Mouse (Mus musculus) MEL (cell line): ENCODE data around the gene Galnt18. TPM values are rescaled to one million over a fixed set of nuclear protein-coding genes. Genes with fewer than 3 reads are reported as not detected.

Experiments
- DNase-seq: peaks from one replicate; pipeline ENCODE4 v3.0.0; 2011; ENCODE audit warnings: low read depth, low spot score
- H3K27ac ChIP-seq: 2 replicates; pipeline ENCODE4 v1.5.1; 2012; ENCODE audit warnings: low read depth, mild to moderate bottlenecking, control low read depth, low read length, moderate library complexity; ENCODE audit not compliant: control insufficient read depth
- H3K27me3 ChIP-seq, 2 experiments: fragments of 150-350 bp in 1 of 2; sonication (generic) in 1 of 2; 2 replicates each; pipeline ENCODE4 v1.6.1; 2012; ENCODE audit warnings: low read length in 2 of 2, mild to moderate bottlenecking in 2 of 2, improper control_type of control experiment in 1 of 2, moderate library complexity in 1 of 2; ENCODE audit not compliant: insufficient read depth in 2 of 2, control insufficient read depth in 1 of 2
- H3K36me3 ChIP-seq, 2 experiments: 2 replicates each; pipeline ENCODE4 v1.6.1; 2012 to 2014; ENCODE audit warnings: low read length in 2 of 2, improper control_type of control experiment in 1 of 2, inconsistent platforms in 1 of 2, mild to moderate bottlenecking in 1 of 2; ENCODE audit not compliant: insufficient read depth in 2 of 2, control insufficient read depth in 1 of 2
- H3K4me1 ChIP-seq, 2 experiments: fragments of 150-350 bp in 1 of 2; sonication (generic) in 1 of 2; 2 replicates each; pipeline ENCODE4 v1.6.1; 2012; ENCODE audit warnings: low read length in 2 of 2, improper control_type of control experiment in 1 of 2, mild to moderate bottlenecking in 1 of 2; ENCODE audit not compliant: insufficient read depth in 2 of 2, control insufficient read depth in 1 of 2
- H3K4me3 ChIP-seq, 2 experiments: fragments of 150-350 bp in 1 of 2; sonication (generic) in 1 of 2; 2 replicates each; pipeline ENCODE4 v1.5.1; 2012; ENCODE audit warnings: low read depth in 2 of 2, low read length in 2 of 2, mild to moderate bottlenecking in 2 of 2, moderate library complexity in 2 of 2, control low read depth in 1 of 2, improper control_type of control experiment in 1 of 2; ENCODE audit not compliant: control insufficient read depth in 1 of 2, insufficient read depth in 1 of 2
- H3K79me2 ChIP-seq: 2 replicates; pipeline ENCODE4 v1.6.1; 2012; ENCODE audit warnings: mild to moderate bottlenecking, low read length, moderate library complexity; ENCODE audit not compliant: control insufficient read depth, poor library complexity, insufficient read depth
- H3K9ac ChIP-seq: 2 replicates; pipeline ENCODE4 v1.6.1; 2012; ENCODE audit warnings: low read depth, mild to moderate bottlenecking, control low read depth, low read length, moderate library complexity; ENCODE audit not compliant: control insufficient read depth, poor library complexity, severe bottlenecking
- H3K9me3 ChIP-seq: fragments of 150-350 bp; sonication (generic); replicated peaks from 2 replicates; pipeline ENCODE4 v1.6.1; 2012; ENCODE audit warnings: mild to moderate bottlenecking, low read length, improper control_type of control experiment, moderate library complexity; ENCODE audit not compliant: insufficient read depth
- CHD1 ChIP-seq: IDR thresholded peaks from 2 replicates; pipeline ENCODE4 v1.6.1; 2012; ENCODE audit warnings: low read depth, mild to moderate bottlenecking, inconsistent platforms, low read length, improper control_type of control experiment
- CHD2 ChIP-seq: IDR thresholded peaks from 2 replicates; pipeline ENCODE4 v1.6.1; 2011; ENCODE audit warnings: low read length, improper control_type of control experiment
- ELF1 ChIP-seq: IDR thresholded peaks from 2 replicates; pipeline ENCODE4 v1.6.1; 2014; ENCODE audit warnings: low read depth, mild to moderate bottlenecking, inconsistent platforms, low read length, improper control_type of control experiment, moderate library complexity
- EP300 ChIP-seq, 2 experiments: IDR thresholded peaks; 2 replicates each; pipeline ENCODE4 v1.6.1; 2011; ENCODE audit warnings: improper control_type of control experiment in 2 of 2, low read length in 2 of 2, low read depth in 1 of 2, mild to moderate bottlenecking in 1 of 2
- ETS1 ChIP-seq: IDR thresholded peaks from 2 replicates; pipeline ENCODE4 v1.6.1; 2012; ENCODE audit warnings: low read depth, mild to moderate bottlenecking, inconsistent platforms, low read length, improper control_type of control experiment, moderate library complexity
- GABPA ChIP-seq: IDR thresholded peaks from 2 replicates; pipeline ENCODE4 v1.6.1; 2012; ENCODE audit warnings: low read depth, mild to moderate bottlenecking, inconsistent platforms, low read length, improper control_type of control experiment, moderate library complexity
- GATA1 ChIP-seq: IDR thresholded peaks from 2 replicates; pipeline ENCODE4 v1.6.1; 2011; ENCODE audit warnings: low read depth, low read length, improper control_type of control experiment
- HCFC1 ChIP-seq: IDR thresholded peaks from 2 replicates; pipeline ENCODE4 v1.6.1; 2012; ENCODE audit warnings: low read depth, mild to moderate bottlenecking, inconsistent platforms, low read length, improper control_type of control experiment, moderate library complexity
- JUND ChIP-seq: IDR thresholded peaks from 2 replicates; pipeline ENCODE4 v1.6.1; 2011; ENCODE audit warnings: low read depth, mild to moderate bottlenecking, improper control_type of control experiment, low read length
- MAFK ChIP-seq: IDR thresholded peaks from 2 replicates; pipeline ENCODE4 v1.6.1; 2011; ENCODE audit warnings: low read depth, mild to moderate bottlenecking, low read length, improper control_type of control experiment, borderline replicate concordance
- MEF2A ChIP-seq: IDR thresholded peaks from 2 replicates; pipeline ENCODE4 v1.6.1; 2014; ENCODE audit warnings: low read depth, mild to moderate bottlenecking, inconsistent platforms, low read length, improper control_type of control experiment; ENCODE audit not compliant: poor library complexity, insufficient replicate concordance, severe bottlenecking; ENCODE audit errors: extremely low read depth
- MYB ChIP-seq: IDR thresholded peaks from 2 replicates; pipeline ENCODE4 v1.6.1; 2011; ENCODE audit warnings: mild to moderate bottlenecking, low read depth, low read length, improper control_type of control experiment
- MYC ChIP-seq: IDR thresholded peaks from 2 replicates; pipeline ENCODE4 v1.6.1; 2011; ENCODE audit warnings: low read depth, mild to moderate bottlenecking, low read length, improper control_type of control experiment, moderate library complexity
- NELFE ChIP-seq: IDR thresholded peaks from 2 replicates; pipeline ENCODE4 v1.6.1; 2011; ENCODE audit warnings: low read depth, low read length, improper control_type of control experiment
- POLR2AphosphoS5 ChIP-seq: IDR thresholded peaks from 2 replicates; pipeline ENCODE4 v1.6.1; 2012; ENCODE audit warnings: low read depth, borderline replicate concordance, mild to moderate bottlenecking, inconsistent platforms, low read length, moderate library complexity, mixed read lengths
- RCOR1 ChIP-seq: IDR thresholded peaks from 2 replicates; pipeline ENCODE4 v1.6.1; 2012; ENCODE audit warnings: low read depth, mild to moderate bottlenecking, inconsistent platforms, low read length, improper control_type of control experiment
- SMC3 ChIP-seq: IDR thresholded peaks from 2 replicates; pipeline ENCODE4 v1.6.1; 2011; ENCODE audit warnings: low read depth, low read length, improper control_type of control experiment
- TAL1 ChIP-seq: IDR thresholded peaks from 2 replicates; pipeline ENCODE4 v1.6.1; 2012; ENCODE audit warnings: mild to moderate bottlenecking, inconsistent platforms, low read length, moderate library complexity, mixed read lengths
- TBP ChIP-seq: IDR thresholded peaks from 2 replicates; pipeline ENCODE4 v1.8.0; 2011; ENCODE audit warnings: low read depth, low read length, improper control_type of control experiment
- TCF12 ChIP-seq: IDR thresholded peaks from 2 replicates; pipeline ENCODE4 v1.6.1; 2014; ENCODE audit warnings: low read depth, mild to moderate bottlenecking, inconsistent platforms, low read length, improper control_type of control experiment, moderate library complexity
- UBTF ChIP-seq: IDR thresholded peaks from 2 replicates; pipeline ENCODE4 v1.6.1; 2012; ENCODE audit warnings: low read depth, mild to moderate bottlenecking, inconsistent platforms, low read length, improper control_type of control experiment, moderate library complexity, borderline replicate concordance; ENCODE audit not compliant: insufficient read depth
- USF1 ChIP-seq: IDR thresholded peaks from 2 replicates; pipeline ENCODE4 v1.6.1; 2014; ENCODE audit warnings: low read depth, mild to moderate bottlenecking, inconsistent platforms, low read length, improper control_type of control experiment, moderate library complexity
- ZKSCAN1 ChIP-seq: IDR thresholded peaks from 2 replicates; pipeline ENCODE4 v1.6.1; 2012; ENCODE audit warnings: low read depth, mild to moderate bottlenecking, inconsistent platforms, low read length, improper control_type of control experiment, moderate library complexity
- polyA plus RNA-seq, 2 experiments: library from polyadenylated mRNA; stranded (reverse) in 1 of 2; unstranded in 1 of 2; fragments of >175 nt in 1 of 2; fragments of >200 nt in 1 of 2; gene quantifications; 2 replicates each; pipeline versions ENCODE4 v1.2.1 to v1.2.4; 2012; ENCODE audit warnings: low replicate concordance in 2 of 2, low read depth in 1 of 2; ENCODE audit not compliant: insufficient read length in 2 of 2, insufficient read depth in 1 of 2, missing spikeins in 1 of 2
- total RNA-seq: library from RNA; depleted of rRNA; stranded (reverse); fragments of 300-350 nt; gene quantifications from 2 replicates; pipeline ENCODE4 v1.2.3, GENCODE M21; 2012

Gene Galnt18
- total and polyA plus RNA-seq, 3 experiments, result not detected

DNA sequence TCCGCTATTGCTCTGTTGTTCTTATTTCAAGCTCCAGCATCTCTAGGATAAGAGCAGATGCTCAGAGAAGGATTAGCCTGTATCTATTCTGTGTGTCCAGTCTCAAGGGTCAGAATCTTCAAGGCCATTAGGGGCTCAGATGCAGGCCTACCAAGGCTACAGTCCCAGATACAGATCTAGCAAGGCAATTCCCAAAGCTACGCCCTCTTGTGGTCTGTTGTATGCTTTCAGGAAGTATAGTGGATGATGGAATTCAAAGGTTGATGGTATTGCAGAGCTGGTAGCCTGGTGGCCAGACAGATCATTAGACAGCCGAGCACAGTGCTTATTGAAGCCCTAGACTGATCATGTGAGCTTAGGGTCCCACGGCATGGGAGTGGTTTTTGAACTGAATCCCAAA is 320.1 kb downstream of the Galnt18 start:
- no peak for DNase-seq
- no peak for TF ChIP-seq HCFC1
- no peak for TF ChIP-seq CHD1
- TF ChIP-seq USF1, result no peak
- TF ChIP-seq RCOR1, result no peak
- no peak for TF ChIP-seq NELFE
- TF ChIP-seq UBTF, result no peak
- no peak for TF ChIP-seq MEF2A
- no peak for TF ChIP-seq TBP
- no peak for TF ChIP-seq EP300 (IDR thresholded peaks at IDR 0.05; ENCODE audit: low read depth in 1 of 2, low read length in 2 of 2)
- no peak for TF ChIP-seq TCF12
- Histone ChIP-seq H3K9me3 (no peaks in the 10 kb centered on the region), H3K79me2 (no peaks in the 10 kb centered on the region), H3K4me3 (no peak overlapping the region), H3K9ac (no peak overlapping the region), H3K36me3 (no peaks in the 10 kb centered on the region), H3K27me3 (no peaks in the 10 kb centered on the region), H3K4me1 (no peaks in the 10 kb centered on the region), H3K27ac (no peak overlapping the region)

DNA sequence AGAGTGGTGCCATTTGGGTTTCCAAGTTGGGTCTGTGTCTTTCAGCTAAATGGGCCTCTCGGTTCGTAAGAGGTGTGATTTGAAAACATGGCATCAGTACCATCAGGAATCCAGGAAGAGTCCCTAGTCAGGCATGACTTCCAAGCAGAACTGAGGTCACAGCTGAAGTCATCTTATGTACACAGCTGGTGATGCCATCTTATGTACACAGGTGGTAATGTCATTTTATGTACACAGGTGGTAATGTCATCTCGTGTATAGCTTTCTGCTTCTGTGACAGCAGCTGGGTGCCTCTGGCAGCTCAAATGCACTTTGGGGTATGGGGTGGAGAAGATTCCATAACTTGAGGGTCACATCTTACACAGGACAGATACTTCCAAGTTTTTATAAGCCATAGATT is 323.8 kb downstream of the Galnt18 start:
- TF ChIP-seq USF1, result no peak
- TF ChIP-seq POLR2AphosphoS5, result no peak
- Histone ChIP-seq H3K4me1 (no peaks in the 10 kb centered on the region), H3K79me2 (no peaks in the 10 kb centered on the region), H3K9ac (no peak overlapping the region), H3K9me3 (no peaks in the 10 kb centered on the region), H3K36me3 (no peaks in the 10 kb centered on the region), H3K27ac (no peak overlapping the region), H3K27me3 (no peaks in the 10 kb centered on the region), H3K4me3 (no peak overlapping the region)
- no peak for DNase-seq

DNA sequence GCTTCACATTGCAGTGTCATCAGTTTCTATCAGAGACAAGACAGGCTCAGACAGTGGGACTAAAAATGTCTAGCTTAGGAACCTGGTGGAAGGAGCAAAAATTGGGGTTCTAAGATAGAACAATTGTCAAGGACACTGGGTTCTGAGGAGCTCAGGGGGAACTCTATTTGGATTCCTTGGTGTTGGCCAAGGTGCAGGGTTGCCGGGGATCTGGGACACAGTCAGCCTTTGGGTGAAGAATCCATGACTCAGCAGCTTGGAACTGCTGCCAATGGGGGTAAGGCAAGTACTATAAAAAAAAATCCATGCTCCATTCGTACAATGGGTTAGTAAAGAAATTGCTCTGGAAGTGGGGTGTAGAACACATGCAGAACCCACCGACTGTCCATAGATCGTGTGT is 324.2 kb downstream of the Galnt18 start:
- H3K27me3 ChIP-seq, result no peaks in the 10 kb centered on the region
- no peak overlapping the region for H3K9ac ChIP-seq
- H3K4me1 ChIP-seq, result no peaks in the 10 kb centered on the region
- no peaks in the 10 kb centered on the region for H3K36me3 ChIP-seq
- no peak overlapping the region for H3K4me3 ChIP-seq
- TF ChIP-seq MAFK (no peak), HCFC1 (no peak), TAL1 (no peak), NELFE (no peak), GATA1 (no peak), ZKSCAN1 (no peak), ELF1 (no peak), SMC3 (no peak), CHD2 (no peak), ETS1 (no peak), JUND (no peak), USF1 (no peak), TBP (no peak), GABPA (no peak), MYB (no peak), MYC (no peak)
- no peaks in the 10 kb centered on the region for H3K9me3 ChIP-seq
- H3K27ac ChIP-seq, result no peak overlapping the region
- no peak for DNase-seq
- no peaks in the 10 kb centered on the region for H3K79me2 ChIP-seq
